Mouse (Mus musculus) erythroblast, embryonic 14.5 days (primary cell): ENCODE results near the gene Zfp644.

ENCODE experiments used
- GATA1 ChIP-seq: IDR thresholded peaks from 2 replicates; pipeline ENCODE4 v1.6.1; 2012; ENCODE audit warnings: low read length, inconsistent platforms, mixed read lengths
- TAL1 ChIP-seq: IDR thresholded peaks from 3 replicates; pipeline ENCODE4 v1.6.1; 2012; ENCODE audit warnings: low read length, inconsistent platforms, mixed read lengths

GRCm38 (mm10) chr5:106605096-106605495, 92.0 kb downstream of the Zfp644 start:
- TF ChIP-seq TAL1 (no peak), GATA1 (no peak)
